Mouse (Mus musculus): Measurements from ENCODE around the gene Gimap5. TPM values are rescaled to one million over a fixed set of nuclear protein-coding genes. Genes with fewer than 3 reads are reported as not detected.

The Gimap5 gene
- polyA plus RNA-seq, 1 experiment from 2014 or later: 1.5 TPM

- no peak for ATAC-seq
- H3K9me3 ChIP-seq (replicated peaks; ENCODE audit: control insufficient read depth, low read length, poor library complexity, severe bottlenecking): no peaks in the 10 kb centered on the region
- 81% methylated on average over 2 of the region's 2 CpGs for WGBS
- H3K4me1 ChIP-seq (ENCODE audit: control insufficient read depth, insufficient read depth, low read length): 0 out of 2 replicates have a peak, but pooled peaks cover 1% of the 10 kb centered on the region
- no peak overlapping the region for H3K9ac ChIP-seq (ENCODE audit: low read depth, low read length)
- no peaks in the 10 kb centered on the region for H3K36me3 ChIP-seq (ENCODE audit: control insufficient read depth, insufficient read depth, low read length)
- no peak overlapping the region for H3K4me2 ChIP-seq (ENCODE audit: low read length)
- no peak overlapping the region for H3K4me3 ChIP-seq (ENCODE audit: low read depth, low read length)
- H3K27me3 ChIP-seq (ENCODE audit: control insufficient read depth, insufficient read depth, low read depth, low read length): 0 out of 2 replicates have a peak, but pooled peaks cover 6% of the 10 kb centered on the region
- no peak overlapping the region for H3K27ac ChIP-seq (ENCODE audit: low read length)
Observed at GRCm38 (mm10) chr6:48737053-48737452, 8.9 kb upstream of the Gimap5 start.

GRCm38 (mm10) chr6:48737688-48738087, 8.3 kb upstream of the Gimap5 start:
- no peak for ATAC-seq
- WGBS: 86% methylated on average over 5 of the region's 5 CpGs
- H3K9me3 ChIP-seq (replicated peaks; ENCODE audit: control insufficient read depth, low read length, poor library complexity, severe bottlenecking): no peaks in the 10 kb centered on the region
- no peak overlapping the region for H3K27ac ChIP-seq (ENCODE audit: low read length)
- H3K27me3 ChIP-seq (ENCODE audit: control insufficient read depth, insufficient read depth, low read depth, low read length): 0 out of 2 replicates have a peak, but pooled peaks cover 6% of the 10 kb centered on the region
- H3K9ac ChIP-seq (ENCODE audit: low read depth, low read length): no peak overlapping the region
- H3K4me2 ChIP-seq (ENCODE audit: low read length): no peak overlapping the region
- 0 out of 2 replicates have a peak, but pooled peaks cover 4% of the 10 kb centered on the region for H3K4me1 ChIP-seq (ENCODE audit: control insufficient read depth, insufficient read depth, low read length)
- no peaks in the 10 kb centered on the region for H3K36me3 ChIP-seq (ENCODE audit: control insufficient read depth, insufficient read depth, low read length)
- no peak overlapping the region for H3K4me3 ChIP-seq (ENCODE audit: low read depth, low read length)

GRCm38 (mm10) chr6:48738961-48739779, 6.8 kb upstream of the Gimap5 start, which contains the start of gene Gimap1:
Gene Gimap1 (plus strand): TSS chr6:48739054.
- 0 out of 2 replicates have a peak, but pooled peaks cover 4% of the 10 kb centered on the region for H3K4me1 ChIP-seq (ENCODE audit: control insufficient read depth, insufficient read depth, low read length)
- no peak within 1 kb of the TSS for H3K27ac ChIP-seq (ENCODE audit: low read length)
- H3K4me2 ChIP-seq (ENCODE audit: low read length): no peak within 1 kb of the TSS
- H3K4me3 ChIP-seq (ENCODE audit: low read depth, low read length): no peak within 1 kb of the TSS
- H3K9ac ChIP-seq (ENCODE audit: low read depth, low read length): no peak within 1 kb of the TSS
- H3K27me3 ChIP-seq (ENCODE audit: control insufficient read depth, insufficient read depth, low read depth, low read length): peaks cover 9% of the 10 kb centered on the region; the same call in 1 of the 2 replicates
- no peaks in the 10 kb centered on the region for H3K9me3 ChIP-seq (replicated peaks; ENCODE audit: control insufficient read depth, low read length, poor library complexity, severe bottlenecking)
- no peaks in the 10 kb centered on the region for H3K36me3 ChIP-seq (ENCODE audit: control insufficient read depth, insufficient read depth, low read length)
- WGBS: 78% methylated on average over 15 of the region's 15 CpGs
- ATAC-seq: no peak

- H3K4me2 ChIP-seq (ENCODE audit: low read length): no peak overlapping the region
- no peaks in the 10 kb centered on the region for H3K9me3 ChIP-seq (replicated peaks; ENCODE audit: control insufficient read depth, low read length, poor library complexity, severe bottlenecking)
- ATAC-seq: no peak
- 0 out of 2 replicates have a peak, but pooled peaks cover 4% of the 10 kb centered on the region for H3K4me1 ChIP-seq (ENCODE audit: control insufficient read depth, insufficient read depth, low read length)
- H3K27ac ChIP-seq (ENCODE audit: low read length): no peak overlapping the region
- no peak overlapping the region for H3K4me3 ChIP-seq (ENCODE audit: low read depth, low read length)
- 88% methylated on average over 3 of the region's 3 CpGs for WGBS
- H3K9ac ChIP-seq (ENCODE audit: low read depth, low read length): no peak overlapping the region
- H3K27me3 ChIP-seq (ENCODE audit: control insufficient read depth, insufficient read depth, low read depth, low read length): peaks cover 10% of the 10 kb centered on the region; the same call in 1 of the 2 replicates
- H3K36me3 ChIP-seq (ENCODE audit: control insufficient read depth, insufficient read depth, low read length): no peaks in the 10 kb centered on the region
Observed at GRCm38 (mm10) chr6:48739780-48740055, 6.3 kb upstream of the Gimap5 start.

GRCm38 (mm10) chr6:48740501-48741169, 5.4 kb upstream of the Gimap5 start:
- Histone ChIP-seq H3K9ac (ENCODE audit: low read depth, low read length) (no peak overlapping the region), H3K4me2 (ENCODE audit: low read length) (no peak overlapping the region), H3K9me3 (replicated peaks; ENCODE audit: control insufficient read depth, low read length, poor library complexity, severe bottlenecking) (no peaks in the 10 kb centered on the region), H3K4me1 (ENCODE audit: control insufficient read depth, insufficient read depth, low read length) (0 out of 2 replicates have a peak, but pooled peaks cover 4% of the 10 kb centered on the region), H3K4me3 (ENCODE audit: low read depth, low read length) (no peak overlapping the region), H3K36me3 (ENCODE audit: control insufficient read depth, insufficient read depth, low read length) (no peaks in the 10 kb centered on the region), H3K27ac (ENCODE audit: low read length) (no peak overlapping the region), H3K27me3 (ENCODE audit: control insufficient read depth, insufficient read depth, low read depth, low read length) (peaks cover 10% of the 10 kb centered on the region; the same call in 1 of the 2 replicates)
- ATAC-seq: no peak
- 86% methylated on average over 3 of the region's 3 CpGs for WGBS

- WGBS: 32% methylated on average over 3 of the region's 3 CpGs
- Histone ChIP-seq H3K36me3 (ENCODE audit: control insufficient read depth, insufficient read depth, low read length) (no peaks in the 10 kb centered on the region), H3K4me3 (ENCODE audit: low read depth, low read length) (no peak overlapping the region), H3K9me3 (replicated peaks; ENCODE audit: control insufficient read depth, low read length, poor library complexity, severe bottlenecking) (no peaks in the 10 kb centered on the region), H3K27me3 (ENCODE audit: control insufficient read depth, insufficient read depth, low read depth, low read length) (peaks cover 10% of the 10 kb centered on the region; the same call in 1 of the 2 replicates), H3K9ac (ENCODE audit: low read depth, low read length) (no peak overlapping the region), H3K4me2 (ENCODE audit: low read length) (no peak overlapping the region), H3K27ac (ENCODE audit: low read length) (no peak overlapping the region), H3K4me1 (ENCODE audit: control insufficient read depth, insufficient read depth, low read length) (0 out of 2 replicates have a peak, but pooled peaks cover 4% of the 10 kb centered on the region)
- ATAC-seq: no peak
Observed at GRCm38 (mm10) chr6:48741273-48741672, 4.7 kb upstream of the Gimap5 start.

GRCm38 (mm10) chr6:48741711-48742206, 4.2 kb upstream of the Gimap5 start:
- H3K4me3 ChIP-seq (ENCODE audit: low read depth, low read length): peak overlapping the region; percentile 58; the same call in 1 of the 2 replicates
- H3K4me2 ChIP-seq (ENCODE audit: low read length): peak overlapping the region; percentile 83
- H3K9ac ChIP-seq (ENCODE audit: low read depth, low read length): no peak overlapping the region
- ATAC-seq: peak; percentile 66
- H3K36me3 ChIP-seq (ENCODE audit: control insufficient read depth, insufficient read depth, low read length): no peaks in the 10 kb centered on the region
- H3K27ac ChIP-seq (ENCODE audit: low read length): no peak overlapping the region
- WGBS: 36% methylated on average over 9 of the region's 9 CpGs
- H3K9me3 ChIP-seq (replicated peaks; ENCODE audit: control insufficient read depth, low read length, poor library complexity, severe bottlenecking): no peaks in the 10 kb centered on the region
- peaks cover 10% of the 10 kb centered on the region for H3K27me3 ChIP-seq (ENCODE audit: control insufficient read depth, insufficient read depth, low read depth, low read length)
- 0 out of 2 replicates have a peak, but pooled peaks cover 4% of the 10 kb centered on the region for H3K4me1 ChIP-seq (ENCODE audit: control insufficient read depth, insufficient read depth, low read length)

- H3K36me3 ChIP-seq (ENCODE audit: control insufficient read depth, insufficient read depth, low read length): no peaks in the 10 kb centered on the region
Observed at GRCm38 (mm10) chr6:48742422-48743351, 3.3 kb upstream of the Gimap5 start.

More at GRCm38 (mm10) chr6:48742422-48743351, 3.3 kb upstream of the Gimap5 start:
- peak; percentile 87 for ATAC-seq
- H3K9ac ChIP-seq (ENCODE audit: low read depth, low read length): peak overlapping the region; percentile 77
- peak overlapping the region; percentile 58 for H3K4me3 ChIP-seq (ENCODE audit: low read depth, low read length)
- peak overlapping the region; percentile 83 for H3K4me2 ChIP-seq (ENCODE audit: low read length)
- H3K9me3 ChIP-seq (replicated peaks; ENCODE audit: control insufficient read depth, low read length, poor library complexity, severe bottlenecking): no peaks in the 10 kb centered on the region
- 3% methylated on average over 52 of the region's 52 CpGs for WGBS
- peaks cover 10% of the 10 kb centered on the region for H3K27me3 ChIP-seq (ENCODE audit: control insufficient read depth, insufficient read depth, low read depth, low read length)
- 0 out of 2 replicates have a peak, but pooled peaks cover 4% of the 10 kb centered on the region for H3K4me1 ChIP-seq (ENCODE audit: control insufficient read depth, insufficient read depth, low read length)
- H3K27ac ChIP-seq (ENCODE audit: low read length): peak overlapping the region; percentile 13
